Mouse (Mus musculus): ENCODE data around the gene Serpina1f. TPM values are rescaled to one million over a fixed set of nuclear protein-coding genes. Genes with fewer than 3 reads are reported as not detected.
A peak's percentile ranks its signal among the peaks of the same experiment; 100 is the strongest.

Gene Serpina1f
- polyA plus RNA-seq, 1 experiment = 0.44 TPM

DNA sequence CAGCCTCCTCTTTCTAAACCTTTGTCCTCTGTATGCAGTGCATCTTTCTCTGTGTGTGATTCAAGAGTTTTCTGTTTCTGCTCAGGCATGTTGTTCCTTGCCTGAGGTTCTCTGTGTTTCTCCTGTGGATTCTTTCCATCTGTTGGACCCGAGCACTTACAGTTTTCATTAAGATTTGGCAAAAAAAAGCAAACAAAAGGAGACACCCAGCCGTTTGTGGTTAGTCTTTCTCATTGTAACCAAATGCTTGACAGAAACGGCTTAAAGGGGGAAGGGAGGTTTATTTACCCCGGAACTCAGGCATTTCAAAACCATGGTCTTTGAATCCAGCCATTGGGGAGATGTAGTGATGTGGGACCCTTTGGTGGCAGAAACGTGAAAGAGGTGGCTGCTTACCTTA is 50.7 kb downstream of the Serpina1f start:
- WGBS = 31% methylated on average over 5 of the region's 5 CpGs
- no peak for TF ChIP-seq CTCF (IDR thresholded peaks at IDR 0.05; ENCODE audit: extremely low read depth, insufficient read length, insufficient replicate concordance, low read depth, low read length)
- TF ChIP-seq POLR2A (IDR thresholded peaks at IDR 0.05; ENCODE audit: low read depth, low read length) = no peak
- Histone ChIP-seq H3K36me3 (ENCODE audit: control insufficient read depth, insufficient read depth, low read length) (no peaks in the 10 kb centered on the region), H3K4me1 (ENCODE audit: control insufficient read depth, insufficient read depth, insufficient read length, low read length) (no peaks in the 10 kb centered on the region), H3K27ac (ENCODE audit: insufficient read depth, low read depth, low read length) (no peak overlapping the region), H3K27me3 (ENCODE audit: control insufficient read depth, insufficient read depth, low read length) (no peaks in the 10 kb centered on the region), H3K4me3 (ENCODE audit: low read depth, low read length) (no peak overlapping the region)

GRCm38 (mm10) chr12:103643818-103644217 is 51.5 kb downstream of the Serpina1f start:
- no peak overlapping the region for H3K4me3 ChIP-seq (ENCODE audit: low read depth, low read length)
- 82% methylated on average over 3 of the region's 3 CpGs for WGBS
- H3K36me3 ChIP-seq (ENCODE audit: control insufficient read depth, insufficient read depth, low read length) = no peaks in the 10 kb centered on the region
- no peaks in the 10 kb centered on the region for H3K27me3 ChIP-seq (ENCODE audit: control insufficient read depth, insufficient read depth, low read length)
- no peaks in the 10 kb centered on the region for H3K4me1 ChIP-seq (ENCODE audit: control insufficient read depth, insufficient read depth, insufficient read length, low read length)
- H3K27ac ChIP-seq (ENCODE audit: insufficient read depth, low read depth, low read length) = no peak overlapping the region
- TF ChIP-seq POLR2A (IDR thresholded peaks at IDR 0.05; ENCODE audit: low read depth, low read length) (no peak), CTCF (IDR thresholded peaks at IDR 0.05; ENCODE audit: extremely low read depth, insufficient read length, insufficient replicate concordance, low read depth, low read length) (no peak)

- WGBS = 0% methylated on average over 2 of the region's 2 CpGs
- Histone ChIP-seq H3K4me3 (ENCODE audit: low read depth, low read length) (no peak overlapping the region), H3K36me3 (ENCODE audit: control insufficient read depth, insufficient read depth, low read length) (no peaks in the 10 kb centered on the region), H3K27ac (ENCODE audit: insufficient read depth, low read depth, low read length) (no peak overlapping the region), H3K4me1 (ENCODE audit: control insufficient read depth, insufficient read depth, insufficient read length, low read length) (no peaks in the 10 kb centered on the region), H3K27me3 (ENCODE audit: control insufficient read depth, insufficient read depth, low read length) (no peaks in the 10 kb centered on the region)
- TF ChIP-seq POLR2A (IDR thresholded peaks at IDR 0.05; ENCODE audit: low read depth, low read length) (no peak), CTCF (IDR thresholded peaks at IDR 0.05; ENCODE audit: extremely low read depth, insufficient read length, insufficient replicate concordance, low read depth, low read length) (peak; percentile 80; the same call in 1 of the 2 replicates)
Measured at GRCm38 (mm10) chr12:103643336-103643735, 52.0 kb downstream of the Serpina1f start.

Other genes starting within 250 kb of the Serpina1f start
- 652 and 1,447 TPM in 2 replicates for gene Ifi27l2b, start 238.3 kb downstream of the Serpina1f start, polyA plus RNA-seq (2012; rRNA removed)
- gene Ppp4r4, start 163.2 kb downstream of the Serpina1f start, polyA plus RNA-seq (2012; rRNA removed) = 0.06 and 0.24 TPM in 2 replicates
- 0.25 TPM in 1 of 2 replicates, not detected in the other for gene Serpina10, start 64.1 kb downstream of the Serpina1f start, polyA plus RNA-seq (2012; rRNA removed)
- not detected in 2 replicates for gene Serpina6, start 38.3 kb downstream of the Serpina1f start, polyA plus RNA-seq (2012; rRNA removed)
- not detected in 2 replicates for gene Serpina16, start 19.4 kb downstream of the Serpina1f start, polyA plus RNA-seq (2012; rRNA removed)
- not detected in 2 replicates for gene Serpina1d, start 78.1 kb upstream of the Serpina1f start, polyA plus RNA-seq (2012; rRNA removed)
- gene Serpina1b, start 134.8 kb upstream of the Serpina1f start, polyA plus RNA-seq (2012; rRNA removed) = 1.2 and 7.9 TPM in 2 replicates
- 0.48 and 0.90 TPM in 2 replicates for gene Serpina1a, start 168.0 kb upstream of the Serpina1f start, polyA plus RNA-seq (2012; rRNA removed)
- gene Serpina1c, start 209.4 kb upstream of the Serpina1f start, polyA plus RNA-seq (2012; rRNA removed) = 0.20 and 0.84 TPM in 2 replicates

Measured in small intestine, adult 2 months (tissue).